Mouse (Mus musculus): Measurements from ENCODE around the gene Psmb6.

DNA sequence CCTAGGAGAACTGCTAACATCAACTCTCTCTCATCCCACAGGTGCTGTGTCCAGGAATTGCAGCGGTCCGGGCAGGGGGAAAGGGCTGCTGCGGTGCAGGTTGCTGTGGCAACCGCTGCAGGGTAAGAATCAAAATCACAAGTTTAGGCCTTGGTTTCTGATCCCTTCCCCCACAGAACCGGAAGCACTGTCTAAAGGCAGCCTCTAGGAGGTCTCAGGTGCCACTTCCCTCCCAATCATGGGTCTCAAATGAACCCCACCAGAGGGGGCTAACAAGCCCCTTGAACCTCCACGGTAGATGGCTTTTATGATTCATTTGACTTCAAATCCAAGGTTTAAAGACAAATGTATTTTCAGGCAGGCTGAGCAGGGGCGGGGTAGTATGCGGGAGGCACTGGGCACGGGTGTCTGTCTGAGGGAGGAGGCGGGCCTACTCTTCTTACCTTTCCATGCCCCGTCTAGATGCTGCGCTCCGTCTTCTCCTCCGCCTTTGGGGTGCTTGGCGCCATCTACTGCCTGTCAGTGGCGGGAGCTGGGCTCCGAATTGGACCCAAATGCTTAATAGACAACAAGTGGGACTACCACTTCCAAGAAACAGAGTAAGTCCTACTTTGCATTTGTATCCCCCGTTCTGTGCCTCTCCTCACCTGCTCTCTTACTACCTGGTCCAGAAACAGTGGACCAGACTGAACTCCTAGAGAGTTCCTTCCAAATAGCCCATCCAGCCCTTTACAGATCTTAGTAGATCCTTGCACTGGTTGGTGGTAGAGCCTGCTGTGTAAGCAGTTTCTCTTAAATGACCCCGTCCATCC lies 15.2 kb upstream of the Psmb6 start:
- peak; percentile 65 for TF ChIP-seq CTCF (IDR thresholded peaks at IDR 0.05; ENCODE audit: insufficient read depth, low read depth, low read length)
- TF ChIP-seq POLR2A (IDR thresholded peaks at IDR 0.05; ENCODE audit: insufficient read depth, low read depth, low read length) = no peak

Data from olfactory bulb, adult 2 months (tissue).